Comparison of ENCODE assay signal across 7 mouse cellular contexts in the genomic region with DNA sequence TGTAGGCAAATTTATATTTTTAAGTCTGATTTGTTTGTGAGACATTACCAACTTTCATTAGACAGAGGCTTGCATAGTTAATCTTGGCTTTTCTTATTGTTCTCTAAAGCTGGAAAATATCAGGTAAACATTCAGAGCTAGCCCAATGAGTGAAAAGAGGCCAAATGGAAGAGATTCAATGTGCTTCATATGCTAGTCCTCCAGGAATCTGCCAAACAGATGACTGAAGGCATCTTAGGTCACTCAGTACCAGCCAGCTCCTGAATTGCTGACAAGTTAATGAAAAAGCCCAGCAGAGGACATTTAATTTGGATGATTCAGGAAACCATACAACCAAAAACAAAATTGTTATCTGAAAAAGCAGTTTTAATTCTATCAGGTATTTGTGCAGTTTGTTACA.
"Had no signal": no experiment of that assay in that cellular context is flagged by ENCODE, and none has a peak within 500 bp of the region (broad histone marks: within the 10 kb centered on the region; RNA-seq: fewer than 3 reads in every experiment).

No protein-coding gene starts in this region.

- DNase-seq: lung, adult 18-20 months; lung, embryonic 14.5 days; lung, postnatal 10 days; right cerebral cortex, postnatal 14 days; thymus, adult 2 months; thymus, postnatal 25 days; thymus, postnatal 4 days had no signal
